8 mouse cellular contexts compared by ENCODE assay signal in the genomic region with DNA sequence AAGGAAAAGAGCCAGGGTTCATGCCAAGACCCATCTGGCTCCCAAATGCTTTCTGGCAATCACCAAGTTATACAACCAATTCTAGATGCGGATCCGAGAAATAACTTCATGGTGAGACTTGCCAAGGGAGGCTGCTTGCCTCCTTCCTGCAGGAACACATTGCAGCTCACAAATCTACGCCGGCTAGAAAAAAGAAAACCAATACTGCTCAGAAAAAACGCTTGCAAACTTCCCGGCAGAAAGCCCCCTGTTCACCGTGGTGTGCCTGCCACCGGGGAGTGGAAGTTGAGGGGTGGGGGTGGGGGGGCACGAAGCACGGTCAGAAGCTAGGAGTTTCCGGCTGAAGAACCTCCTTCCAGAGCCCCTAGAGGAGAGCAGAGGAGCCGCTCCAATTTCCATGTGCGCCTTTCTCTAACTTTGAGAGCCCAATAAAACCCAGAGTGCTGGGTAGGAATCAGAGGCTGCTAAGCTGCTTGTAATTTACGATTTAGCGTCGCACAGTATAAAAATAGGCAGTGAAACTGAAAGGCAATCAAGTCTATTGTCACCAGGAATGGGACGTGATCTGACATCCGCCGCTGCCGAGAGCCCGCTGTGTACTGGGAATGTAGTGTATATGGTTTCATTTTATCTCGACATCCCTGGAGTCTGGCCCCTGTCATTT.
DNase-seq lines count a peak whose midpoint lies in the region; ATAC-seq lines count a peak whose summit lies in the region.

No protein-coding gene starts in this region.

- H3K27me3 ChIP-seq in embryonic facial prominence, embryonic 15.5 days, result no peaks in the 10 kb centered on the region
- H3K27me3 ChIP-seq in heart, embryonic 16.5 days (ENCODE audit: control insufficient read depth, insufficient read depth, low read length), result 0 out of 2 replicates have a peak, but pooled peaks cover 2% of the 10 kb centered on the region
- H3K27me3 ChIP-seq in lung, embryonic 16.5 days (ENCODE audit: control insufficient read depth, insufficient read depth, low read depth, low read length), result no peaks in the 10 kb centered on the region

- peaks cover 31% of the 10 kb centered on the region for H3K4me1 ChIP-seq in embryonic facial prominence, embryonic 15.5 days
- H3K4me1 ChIP-seq in heart, embryonic 16.5 days (ENCODE audit: control insufficient read depth, insufficient read depth, low read length), result peaks cover 17% of the 10 kb centered on the region
- peaks cover 22% of the 10 kb centered on the region for H3K4me1 ChIP-seq in lung, embryonic 16.5 days (replicated peaks; ENCODE audit: control insufficient read depth, insufficient read depth, low read length)

- H3K4me3 ChIP-seq in embryonic facial prominence, embryonic 15.5 days (replicated peaks), result peak overlapping the region; percentile 36
- H3K4me3 ChIP-seq in heart, embryonic 16.5 days (ENCODE audit: low read length), result peak overlapping the region; percentile 52
- peak overlapping the region; percentile 42 for H3K4me3 ChIP-seq in lung, embryonic 16.5 days (ENCODE audit: low read length)

- no peaks in the 10 kb centered on the region for H3K9me3 ChIP-seq in embryonic facial prominence, embryonic 15.5 days (replicated peaks)
- H3K9me3 ChIP-seq in heart, embryonic 16.5 days (replicated peaks; ENCODE audit: control insufficient read depth, low read length), result no peaks in the 10 kb centered on the region
- no peaks in the 10 kb centered on the region for H3K9me3 ChIP-seq in lung, embryonic 16.5 days (ENCODE audit: control insufficient read depth, low read length)

- DNase-seq in ES-CJ7 (ENCODE audit: low read depth, low spot score), result peak; percentile 68
- DNase-seq in adrenal gland, postnatal 14 days, result peak; percentile 60
- DNase-seq in kidney, postnatal 10 days, result peak; percentile 50
- no peak for DNase-seq in urinary bladder, postnatal 10 days (ENCODE audit: low spot score)

- peak; percentile 30; the same call in 1 of the 2 replicates for ATAC-seq in embryonic facial prominence, embryonic 15.5 days (ENCODE audit: insufficient number of reproducible peaks, low FRiP score, low TSS enrichment, low read depth)
- peak; percentile 45; the same call in 1 of the 2 replicates for ATAC-seq in heart, embryonic 16.5 days (replicated peaks; ENCODE audit: extremely low read depth, insufficient read depth, low FRiP score)
- ATAC-seq in lung, embryonic 16.5 days (ENCODE audit: low read depth), result peak; percentile 68
- peak; percentile 18; the same call in 1 of the 2 replicates for ATAC-seq in neutrophil, adult 5-6 weeks (ENCODE audit: extremely low read depth, insufficient number of reproducible peaks, low FRiP score, poor library complexity, severe bottlenecking)

- peak overlapping the region; percentile 86 for H3K27ac ChIP-seq in embryonic facial prominence, embryonic 15.5 days (replicated peaks)
- peak overlapping the region; percentile 64 for H3K27ac ChIP-seq in heart, embryonic 16.5 days (ENCODE audit: low read length)
- peak overlapping the region; percentile 76 for H3K27ac ChIP-seq in lung, embryonic 16.5 days (ENCODE audit: low read length)

- no peak overlapping the region for H3K9ac ChIP-seq in embryonic facial prominence, embryonic 15.5 days
- H3K9ac ChIP-seq in heart, embryonic 16.5 days (ENCODE audit: low read length), result peak overlapping the region; percentile 49
- peak overlapping the region; percentile 66 for H3K9ac ChIP-seq in lung, embryonic 16.5 days (ENCODE audit: low read length)

- H3K4me2 ChIP-seq in embryonic facial prominence, embryonic 15.5 days (replicated peaks), result peak overlapping the region; percentile 55
- peak overlapping the region; percentile 66 for H3K4me2 ChIP-seq in heart, embryonic 16.5 days (ENCODE audit: low read depth, low read length)
- peak overlapping the region; percentile 70 for H3K4me2 ChIP-seq in lung, embryonic 16.5 days (ENCODE audit: low read depth, low read length)

- no peaks in the 10 kb centered on the region for H3K36me3 ChIP-seq in embryonic facial prominence, embryonic 15.5 days
- H3K36me3 ChIP-seq in heart, embryonic 16.5 days (ENCODE audit: control insufficient read depth, insufficient read depth), result no peaks in the 10 kb centered on the region
- no peaks in the 10 kb centered on the region for H3K36me3 ChIP-seq in lung, embryonic 16.5 days (ENCODE audit: control insufficient read depth, insufficient read depth, low read length)

- 5% methylated on average over 22 of the region's 22 CpGs for WGBS in embryonic facial prominence, embryonic 15.5 days
- 4% methylated on average over 22 of the region's 22 CpGs for WGBS in heart, embryonic 16.5 days
- WGBS in lung, embryonic 16.5 days, result 6% methylated on average over 22 of the region's 22 CpGs

Comparison
In these comparisons a context has a peak if more than half of its experiments do, and no peak if none do; other contexts are left out.
1. ATAC-seq: peak in every context shown above with its lines; median percentile 68 in lung, embryonic 16.5 days; 45 in heart, embryonic 16.5 days; 30 in embryonic facial prominence, embryonic 15.5 days; 18 in neutrophil, adult 5-6 weeks.